In the genomic region with DNA sequence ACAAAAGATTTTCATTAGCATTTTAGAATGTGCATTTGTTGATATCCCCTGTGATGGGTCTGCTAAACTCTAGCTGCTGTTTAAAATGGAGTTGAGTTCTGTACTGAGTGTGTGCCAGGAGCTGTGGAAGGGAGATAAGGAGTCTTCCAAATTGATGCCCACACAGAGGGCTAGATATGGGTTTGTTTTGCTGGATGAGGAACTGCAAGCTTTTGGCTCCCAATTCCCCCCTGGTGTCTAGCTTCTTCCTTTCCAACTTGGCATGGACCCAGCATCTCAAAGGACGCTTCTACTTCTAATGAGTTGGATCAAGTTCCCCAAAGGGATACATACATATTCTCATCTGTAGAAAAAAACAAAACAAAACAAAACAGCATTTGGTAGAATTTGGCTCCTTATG, we compare ENCODE assay signal across 18 mouse cellular contexts.
DNase-seq lines count a peak whose midpoint lies in the region; ATAC-seq and TF ChIP-seq lines count a peak whose summit lies in the region.
"Had no signal": no experiment of that assay in that cellular context is flagged by ENCODE, and none has a peak within 500 bp of the region (broad histone marks: within the 10 kb centered on the region; RNA-seq: fewer than 3 reads in every experiment).

No protein-coding gene starts in this region.

- H3K9me3 ChIP-seq in forebrain, embryonic 14.5 days (replicated peaks; ENCODE audit: control insufficient read depth, low read length): no peaks in the 10 kb centered on the region
- H3K9me3 ChIP-seq in forebrain, embryonic 10.5 days: no peaks in the 10 kb centered on the region
- H3K9me3 ChIP-seq in MEL (replicated peaks; ENCODE audit: insufficient read depth, low read length): no peaks in the 10 kb centered on the region
- no peaks in the 10 kb centered on the region for H3K9me3 ChIP-seq in forebrain, postnatal 0 days (ENCODE audit: low read length)
- no peaks in the 10 kb centered on the region for H3K9me3 ChIP-seq in kidney, embryonic 14.5 days (ENCODE audit: control insufficient read depth, low read length)
- H3K9me3 ChIP-seq: hindbrain, embryonic 13.5 days had no signal

- peak; percentile 44 for DNase-seq in forebrain, embryonic 14.5 days (ENCODE audit: low spot score)
- no peak for DNase-seq in forebrain, embryonic 10.5 days (ENCODE audit: extremely low spot score, low spot score)
- DNase-seq in MEL (ENCODE audit: low read depth, low spot score): peak; percentile 6
- DNase-seq in forebrain, postnatal 0 days: peak; percentile 76
- peak; percentile 24 for DNase-seq in right cerebral cortex, adult 18-20 months
- DNase-seq in embryo, embryonic 11 days: no peak
- DNase-seq in c-Kit-positive CD71-positive TER-119-positive erythroid progenitor cells, embryonic 14.5 days (ENCODE audit: low spot score): no peak
- DNase-seq: B cell, adult 2 months; gastrocnemius, adult 2 months; heart, adult 2 months; kidney, postnatal 25 days; retina, postnatal 1 day; thymus, adult 2 months had no signal

- TF ChIP-seq CTCF in MEL (IDR thresholded peaks at IDR 0.05 in 2 of 3, conservative IDR thresholded peaks at IDR 0.05 in 1 of 3; ENCODE audit: control insufficient read depth in 1 of 3, insufficient read depth in 1 of 3, low read depth in 2 of 3, low read length in 3 of 3, poor library complexity in 1 of 3, severe bottlenecking in 1 of 3): no peak
- no peak for TF ChIP-seq CTCF in forebrain, postnatal 0 days (IDR thresholded peaks at IDR 0.05; ENCODE audit: low read depth)

- no peak overlapping the region for H3K27ac ChIP-seq in forebrain, embryonic 14.5 days (ENCODE audit: low read depth, low read length)
- no peak overlapping the region for H3K27ac ChIP-seq in forebrain, embryonic 10.5 days
- H3K27ac ChIP-seq in MEL (ENCODE audit: control insufficient read depth, low read depth, low read length): no peak overlapping the region
- no peak overlapping the region for H3K27ac ChIP-seq in forebrain, postnatal 0 days (ENCODE audit: low read depth, low read length)
- H3K27ac ChIP-seq in kidney, embryonic 14.5 days (ENCODE audit: low read depth, low read length): no peak overlapping the region
- H3K27ac ChIP-seq: gastrocnemius, adult 2 months; heart, adult 2 months; hindbrain, embryonic 13.5 days had no signal

- TF ChIP-seq POLR2A in MEL (IDR thresholded peaks at IDR 0.05; ENCODE audit: control insufficient read depth in 1 of 2, insufficient read depth in 1 of 2, low read depth in 1 of 2, low read length in 2 of 2, poor library complexity in 1 of 2): no peak

- no peak overlapping the region for H3K9ac ChIP-seq in forebrain, embryonic 14.5 days (ENCODE audit: low read length)
- H3K9ac ChIP-seq in MEL (ENCODE audit: control insufficient read depth, low read depth, low read length, poor library complexity, severe bottlenecking): no peak overlapping the region
- H3K9ac ChIP-seq in forebrain, postnatal 0 days: no peak overlapping the region
- no peak overlapping the region for H3K9ac ChIP-seq in kidney, embryonic 14.5 days (ENCODE audit: low read depth, low read length)
- H3K9ac ChIP-seq: hindbrain, embryonic 13.5 days had no signal

- TF ChIP-seq RAD21 in MEL (IDR thresholded peaks at IDR 0.05; ENCODE audit: low read depth, low read length): no peak

- no peak for ATAC-seq in forebrain, embryonic 14.5 days
- peak; percentile 81 for ATAC-seq in forebrain, postnatal 0 days
- no peak for ATAC-seq in kidney, embryonic 14.5 days (ENCODE audit: low FRiP score, low TSS enrichment)
- ATAC-seq: intestine, postnatal 0 days had no signal

- H3K4me3 ChIP-seq in forebrain, embryonic 14.5 days (ENCODE audit: low read depth, low read length): no peak overlapping the region
- H3K4me3 ChIP-seq in forebrain, embryonic 10.5 days: no peak overlapping the region
- no peak overlapping the region for H3K4me3 ChIP-seq in MEL (ENCODE audit: control insufficient read depth in 1 of 2, insufficient read depth in 1 of 2, low read depth in 2 of 2, low read length in 2 of 2)
- H3K4me3 ChIP-seq in forebrain, postnatal 0 days (ENCODE audit: low read depth, low read length): no peak overlapping the region
- no peak overlapping the region for H3K4me3 ChIP-seq in kidney, embryonic 14.5 days (ENCODE audit: low read length)
- H3K4me3 ChIP-seq: gastrocnemius, adult 2 months; heart, adult 2 months; hindbrain, embryonic 13.5 days; megakaryocyte, embryonic 14.5 days had no signal

- no peaks in the 10 kb centered on the region for H3K4me1 ChIP-seq in forebrain, embryonic 14.5 days (ENCODE audit: control insufficient read depth, insufficient read depth, low read length)
- H3K4me1 ChIP-seq in forebrain, embryonic 10.5 days: no peaks in the 10 kb centered on the region
- no peaks in the 10 kb centered on the region for H3K4me1 ChIP-seq in MEL (ENCODE audit: control insufficient read depth in 1 of 2, insufficient read depth in 2 of 2, low read length in 2 of 2)
- no peaks in the 10 kb centered on the region for H3K4me1 ChIP-seq in forebrain, postnatal 0 days (ENCODE audit: insufficient read depth)
- H3K4me1 ChIP-seq in kidney, embryonic 14.5 days (ENCODE audit: control insufficient read depth, insufficient read depth, low read length): no peaks in the 10 kb centered on the region
- H3K4me1 ChIP-seq: hindbrain, embryonic 13.5 days; megakaryocyte, embryonic 14.5 days had no signal

- H3K79me2 ChIP-seq in MEL (ENCODE audit: control insufficient read depth, insufficient read depth, low read length, poor library complexity): no peaks in the 10 kb centered on the region

- no peaks in the 10 kb centered on the region for H3K36me3 ChIP-seq in forebrain, embryonic 14.5 days (ENCODE audit: control insufficient read depth, insufficient read depth, low read length)
- H3K36me3 ChIP-seq in forebrain, embryonic 10.5 days (replicated peaks): no peaks in the 10 kb centered on the region
- H3K36me3 ChIP-seq in MEL (ENCODE audit: control insufficient read depth in 1 of 2, insufficient read depth in 2 of 2, low read length in 2 of 2): no peaks in the 10 kb centered on the region
- H3K36me3 ChIP-seq in forebrain, postnatal 0 days (ENCODE audit: insufficient read depth): no peaks in the 10 kb centered on the region
- H3K36me3 ChIP-seq in kidney, embryonic 14.5 days (ENCODE audit: control insufficient read depth, insufficient read depth, low read length): no peaks in the 10 kb centered on the region
- H3K36me3 ChIP-seq: hindbrain, embryonic 13.5 days had no signal

- no peaks in the 10 kb centered on the region for H3K27me3 ChIP-seq in forebrain, embryonic 14.5 days (replicated peaks; ENCODE audit: control insufficient read depth, insufficient read depth, low read length)
- H3K27me3 ChIP-seq in forebrain, embryonic 10.5 days (ENCODE audit: poor library complexity, severe bottlenecking): no peaks in the 10 kb centered on the region
- no peaks in the 10 kb centered on the region for H3K27me3 ChIP-seq in MEL (ENCODE audit: control insufficient read depth in 1 of 2, insufficient read depth in 2 of 2, low read length in 2 of 2)
- H3K27me3 ChIP-seq in forebrain, postnatal 0 days (ENCODE audit: insufficient read depth, low read length): no peaks in the 10 kb centered on the region
- H3K27me3 ChIP-seq in kidney, embryonic 14.5 days (ENCODE audit: control insufficient read depth, insufficient read depth, low read length): no peaks in the 10 kb centered on the region
- H3K27me3 ChIP-seq: hindbrain, embryonic 13.5 days; megakaryocyte, embryonic 14.5 days had no signal

- WGBS in forebrain, embryonic 14.5 days: 68% methylated on average over 1 of the region's 1 CpGs
- WGBS in forebrain, embryonic 10.5 days: 88% methylated on average over 1 of the region's 1 CpGs
- 54% methylated on average over 1 of the region's 1 CpGs for WGBS in forebrain, postnatal 0 days
- 86% methylated on average over 1 of the region's 1 CpGs for WGBS in kidney, embryonic 14.5 days

- no peak for TF ChIP-seq EP300 in MEL (IDR thresholded peaks at IDR 0.05; ENCODE audit: low read depth in 1 of 2, low read length in 2 of 2)

- H3K4me2 ChIP-seq in forebrain, embryonic 14.5 days (ENCODE audit: low read length): no peak overlapping the region
- no peak overlapping the region for H3K4me2 ChIP-seq in forebrain, postnatal 0 days (ENCODE audit: low read depth)
- no peak overlapping the region for H3K4me2 ChIP-seq in kidney, embryonic 14.5 days (replicated peaks; ENCODE audit: low read depth, low read length)
- H3K4me2 ChIP-seq: hindbrain, embryonic 13.5 days; liver, embryonic 11.5 days had no signal

TF ChIP-seq in MEL, 35 proteins besides CTCF, POLR2A, EP300 and RAD21:
- TF ChIP-seq MAX (IDR thresholded peaks at IDR 0.05; ENCODE audit: low read length) (no peak), RCOR1 (IDR thresholded peaks at IDR 0.05; ENCODE audit: low read depth, low read length) (no peak), TBP (IDR thresholded peaks at IDR 0.05; ENCODE audit: low read depth, low read length) (no peak), MAZ (IDR thresholded peaks at IDR 0.05; ENCODE audit: low read depth, low read length) (no peak), E2F4 (IDR thresholded peaks at IDR 0.05; ENCODE audit: borderline replicate concordance, low read depth, low read length) (no peak), KAT2A (conservative IDR thresholded peaks at IDR 0.05; ENCODE audit: low read depth, low read length) (no peak), TCF12 (IDR thresholded peaks at IDR 0.05; ENCODE audit: low read depth, low read length) (no peak), TAL1 (IDR thresholded peaks at IDR 0.05; ENCODE audit: low read length) (no peak), BHLHE40 (IDR thresholded peaks at IDR 0.05; ENCODE audit: borderline replicate concordance, low read depth, low read length) (no peak), USF1 (IDR thresholded peaks at IDR 0.05; ENCODE audit: low read depth, low read length) (no peak), MYC (IDR thresholded peaks at IDR 0.05; ENCODE audit: low read depth, low read length) (no peak), NRF1 (IDR thresholded peaks at IDR 0.05; ENCODE audit: insufficient read depth, low read depth, low read length, poor library complexity, severe bottlenecking) (no peak), NELFE (IDR thresholded peaks at IDR 0.05; ENCODE audit: low read depth, low read length) (no peak), JUND (IDR thresholded peaks at IDR 0.05; ENCODE audit: low read depth, low read length) (no peak), MAFK (IDR thresholded peaks at IDR 0.05; ENCODE audit: borderline replicate concordance, low read depth, low read length) (no peak)

Comparison
In these comparisons a context has a peak if more than half of its experiments do, and no peak if none do; other contexts are left out.
1. DNase-seq: peak in forebrain, embryonic 14.5 days (single experiment), MEL (single experiment), forebrain, postnatal 0 days (single experiment) and right cerebral cortex, adult 18-20 months (single experiment); none in forebrain, embryonic 10.5 days (single experiment), embryo, embryonic 11 days (single experiment) and c-Kit-positive CD71-positive TER-119-positive erythroid progenitor cells, embryonic 14.5 days (single experiment).